Comparison of ENCODE assay signal across 9 mouse cellular contexts in the genomic region with DNA sequence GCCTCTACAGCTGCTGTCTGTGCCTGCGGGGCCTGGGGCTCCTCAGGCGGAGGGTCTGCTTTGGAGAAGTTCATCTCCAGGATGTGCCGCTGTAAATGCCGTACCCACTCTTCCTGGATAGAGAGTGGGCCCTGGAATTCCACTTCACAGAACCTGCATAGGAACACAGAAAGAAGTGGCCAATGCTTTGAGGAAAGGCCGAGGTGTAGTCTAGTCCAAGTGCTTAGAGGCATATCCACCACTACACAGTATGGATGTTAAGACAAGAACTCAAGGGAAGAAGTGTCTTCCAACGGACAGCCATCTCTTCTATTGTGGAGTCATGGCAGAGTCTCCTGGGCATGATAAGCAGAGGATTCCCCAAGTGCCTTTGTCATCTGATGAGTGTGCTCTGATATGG.
"Had no signal": no experiment of that assay in that cellular context is flagged by ENCODE, and none has a peak within 500 bp of the region (broad histone marks: within the 10 kb centered on the region; RNA-seq: fewer than 3 reads in every experiment).

No protein-coding gene starts in this region.

- H3K9ac ChIP-seq: limb, embryonic 13.5 days; liver, embryonic 14.5 days had no signal

- H3K27me3 ChIP-seq: limb, embryonic 13.5 days had no signal

- H3K4me3 ChIP-seq: limb, embryonic 13.5 days had no signal

- H3K9me3 ChIP-seq: limb, embryonic 13.5 days had no signal

- H3K27ac ChIP-seq: limb, embryonic 13.5 days; liver, embryonic 14.5 days; stomach, postnatal 0 days had no signal

- H3K4me2 ChIP-seq: limb, embryonic 13.5 days had no signal

- DNase-seq: kidney, adult 18-20 months; kidney, postnatal 10 days; kidney, postnatal 4 days; left cerebral cortex, postnatal 4 days; lung, adult 18-20 months; thymus, postnatal 4 days had no signal
